Mouse (Mus musculus) liver, embryonic 14.5 days (tissue): ENCODE measurements at regions not wholly inside any gene's neighbourhood (a gene's known extent, or its start where the extent isn't known, plus 50 kb on each side); places are given as distances from the start of the nearest gene placed in this dataset.
A peak's percentile ranks its signal among the peaks of the same experiment; 100 is the strongest.

ENCODE experiments used
- ATAC-seq: fragments of 200-750 bp; cut with Nextera tagmentation; 2 replicates; pipeline ENCODE4 v1.8.0; 2017; ENCODE audit warnings: moderate number of reproducible peaks, mild to moderate bottlenecking, moderate library complexity; ENCODE audit not compliant: insufficient read depth
- DNase-seq, 3 experiments: peaks; one replicate each; pipeline ENCODE4 v3.0.0-alpha.2; 2012 to 2013; ENCODE audit warnings: low read depth in 3 of 3, low spot score in 3 of 3
- H3K27ac ChIP-seq: fragments of 300-500 bp; sonication (generic); 2 replicates; pipeline ENCODE4 v1.5.1; 2014; ENCODE audit warnings: moderate library complexity, mild to moderate bottlenecking, control low read depth, inconsistent platforms
- H3K27me3 ChIP-seq: fragments of 300-500 bp; sonication (generic); 2 replicates; pipeline ENCODE4 v1.6.1; 2014; ENCODE audit warnings: mild to moderate bottlenecking, low read length, moderate library complexity; ENCODE audit not compliant: control insufficient read depth, insufficient read depth
- H3K36me3 ChIP-seq: fragments of 300-500 bp; sonication (generic); replicated peaks from 2 replicates; pipeline ENCODE4 v1.6.1; 2014; ENCODE audit warnings: low read depth; ENCODE audit not compliant: control insufficient read depth, insufficient read depth
- H3K4me1 ChIP-seq, 2 experiments: fragments of 200-500 bp in 1 of 2; fragments of 300-500 bp in 1 of 2; sonication (generic) in 1 of 2; replicated peaks; 2 replicates each; pipeline ENCODE4 v1.6.1; 2012 to 2014; ENCODE audit warnings: antibody characterized with exemption in 1 of 2, inconsistent platforms in 1 of 2, low read length in 1 of 2; ENCODE audit not compliant: control insufficient read depth in 2 of 2, insufficient read depth in 2 of 2
- H3K4me2 ChIP-seq: fragments of 300-500 bp; sonication (generic); 2 replicates; pipeline ENCODE4 v1.6.1; 2014; ENCODE audit warnings: low read depth, mild to moderate bottlenecking, control low read depth, moderate library complexity
- H3K4me3 ChIP-seq, 2 experiments: fragments of 200-500 bp in 1 of 2; fragments of 300-500 bp in 1 of 2; sonication (generic) in 1 of 2; 2 replicates each; pipeline ENCODE4 v1.5.1; 2012 to 2014; ENCODE audit warnings: low read depth in 2 of 2, low read length in 2 of 2, mild to moderate bottlenecking in 2 of 2, control low read depth in 1 of 2, inconsistent platforms in 1 of 2, moderate library complexity in 1 of 2; ENCODE audit not compliant: insufficient read depth in 1 of 2
- H3K9ac ChIP-seq: fragments of 300-500 bp; sonication (generic); replicated peaks from 2 replicates; pipeline ENCODE4 v1.6.1; 2014; ENCODE audit warnings: mild to moderate bottlenecking, control low read depth, moderate library complexity
- H3K9me3 ChIP-seq: fragments of 300-500 bp; sonication (generic); 2 replicates; pipeline ENCODE4 v1.6.1; 2016; ENCODE audit warnings: low read length, mixed read lengths; ENCODE audit not compliant: control insufficient read depth
- CTCF ChIP-seq: IDR thresholded peaks from 2 replicates; pipeline ENCODE4 v1.5.1; 2016; ENCODE audit warnings: antibody characterized with exemption, low read depth, control low read depth
- EP300 ChIP-seq: IDR thresholded peaks from 2 replicates; pipeline ENCODE4 v1.6.1; 2016; ENCODE audit warnings: antibody characterized with exemption, low read depth
- WGBS: fragments of 180-500 bp; shearing (Covaris S2); extraction: QIAGEN DNeasy Blood & Tissue Kit; methylation state at CpG from one replicate; pipeline ENCODE4 v1.1.7; 2014; ENCODE audit not compliant: insufficient replicate concordance; 5-methylcytosine and 5-hydroxymethylcytosine counted together

GRCm38 (mm10) chr12:79998788-79999187, 114.0 kb downstream of the Zfp36l1 start:
- Histone ChIP-seq H3K9me3 (no peaks in the 10 kb centered on the region), H3K4me3 (no peak overlapping the region), H3K27me3 (no peaks in the 10 kb centered on the region), H3K27ac (no peak overlapping the region), H3K4me1 (peaks cover 11 to 28% of the 10 kb centered on the region in 2 experiments), H3K36me3 (no peaks in the 10 kb centered on the region), H3K9ac (no peak overlapping the region), H3K4me2 (no peak overlapping the region)
- WGBS: 71% methylated on average over 5 of the region's 5 CpGs
- ATAC-seq: no peak
- TF ChIP-seq EP300 (no peak), CTCF (no peak)
- no peak for DNase-seq

GRCm38 (mm10) chr12:79998339-79998738, 114.5 kb downstream of the Zfp36l1 start:
- Histone ChIP-seq H3K4me3 (no peak overlapping the region), H3K4me1 (peaks cover 11 to 32% of the 10 kb centered on the region in 2 experiments), H3K36me3 (no peaks in the 10 kb centered on the region), H3K27me3 (no peaks in the 10 kb centered on the region), H3K9me3 (no peaks in the 10 kb centered on the region), H3K9ac (no peak overlapping the region), H3K4me2 (no peak overlapping the region), H3K27ac (no peak overlapping the region)
- DNase-seq (no peak), ATAC-seq (no peak)
- TF ChIP-seq CTCF: no peak
- no peak for TF ChIP-seq EP300
- 49% methylated on average over 2 of the region's 2 CpGs for WGBS

GRCm38 (mm10) chr12:79997201-79997600, 115.6 kb downstream of the Zfp36l1 start:
- H3K27me3 ChIP-seq: no peaks in the 10 kb centered on the region
- H3K27ac ChIP-seq: no peak overlapping the region
- no peak overlapping the region for H3K4me3 ChIP-seq
- WGBS: 49% methylated on average over 4 of the region's 4 CpGs
- no peaks in the 10 kb centered on the region for H3K36me3 ChIP-seq
- TF ChIP-seq EP300: no peak
- TF ChIP-seq CTCF: no peak
- H3K9me3 ChIP-seq: no peaks in the 10 kb centered on the region
- peaks cover 11 to 36% of the 10 kb centered on the region in 2 experiments for H3K4me1 ChIP-seq
- ATAC-seq: no peak
- H3K4me2 ChIP-seq: no peak overlapping the region
- no peak for DNase-seq
- no peak overlapping the region for H3K9ac ChIP-seq

DNA sequence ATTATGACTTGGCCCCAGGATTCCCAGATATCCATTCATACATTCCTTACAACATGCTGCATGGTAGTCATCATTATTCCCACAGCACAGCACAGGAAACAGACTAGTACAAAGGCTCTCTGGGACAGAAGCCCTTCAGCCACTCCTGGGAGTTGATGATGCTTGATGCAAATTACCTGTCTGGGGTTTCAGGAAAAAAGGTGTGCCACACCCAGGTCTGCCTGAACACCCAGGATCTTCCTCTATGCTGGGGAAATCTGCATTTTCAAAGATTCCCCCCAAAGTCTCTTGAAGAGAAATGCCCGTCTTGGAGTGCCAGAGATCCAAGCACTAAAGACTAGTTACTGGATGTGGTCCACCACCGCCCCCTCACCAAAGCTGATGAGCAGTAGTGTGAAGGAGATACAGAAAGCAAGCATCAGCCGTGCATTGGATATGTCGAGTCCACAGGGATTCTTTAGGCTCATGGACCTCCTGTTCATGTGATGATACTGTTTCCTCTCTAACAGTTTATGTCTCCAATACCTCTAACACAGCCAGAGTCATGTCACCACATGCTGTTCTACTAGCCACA, 117.2 kb downstream of the Zfp36l1 start:
- ATAC-seq (no peak), DNase-seq (no peak)
- TF ChIP-seq EP300 (no peak), CTCF (no peak)
- Histone ChIP-seq H3K27ac (no peak overlapping the region), H3K4me3 (no peak overlapping the region), H3K27me3 (no peaks in the 10 kb centered on the region), H3K36me3 (no peaks in the 10 kb centered on the region), H3K9ac (no peak overlapping the region), H3K4me1 (peaks cover 9 to 32% of the 10 kb centered on the region in 2 experiments; a peak in 3 of 4 replicates), H3K9me3 (no peaks in the 10 kb centered on the region), H3K4me2 (no peak overlapping the region)
- WGBS: 65% methylated on average over 4 of the region's 4 CpGs

GRCm38 (mm10) chr12:79993821-79994571, 118.8 kb downstream of the Zfp36l1 start:
- Histone ChIP-seq H3K9me3 (no peaks in the 10 kb centered on the region), H3K4me3 (no peak overlapping the region), H3K4me2 (no peak overlapping the region), H3K9ac (no peak overlapping the region; the same call in 1 of the 2 replicates), H3K27ac (no peak overlapping the region), H3K4me1 (peaks cover 12 to 44% of the 10 kb centered on the region in 2 experiments), H3K27me3 (no peaks in the 10 kb centered on the region), H3K36me3 (no peaks in the 10 kb centered on the region)
- 17% methylated on average over 5 of the region's 5 CpGs for WGBS
- no peak for DNase-seq
- TF ChIP-seq EP300 (no peak), CTCF (no peak)
- ATAC-seq: peak; percentile 70
